Mouse (Mus musculus) stomach, embryonic 14.5 days (tissue): Measurements from ENCODE around the gene Kiss1r. TPM values are rescaled to one million over a fixed set of nuclear protein-coding genes. Genes with fewer than 3 reads are reported as not detected.

Source experiments
- polyA plus RNA-seq: library from polyadenylated mRNA; unstranded; fragments of >200 nt; fragmentation: Nextera tagmentation; extraction: Ambion mirVana; gene quantifications from 2 replicates; pipeline ENCODE4 v1.2.1, GENCODE M21; 2014

Kiss1r gene
- polyA plus RNA-seq, 1 experiment from 2014 or later, result 1.0 TPM

Other genes with a start within 250 kb of the Kiss1r start
- gene Tpgs1, start 247.6 kb upstream of the Kiss1r start, polyA plus RNA-seq, result 64.5 and 64.8 TPM in 2 replicates
- 88.7 and 93.6 TPM in 2 replicates for gene Cdc34, start 234.8 kb upstream of the Kiss1r start, polyA plus RNA-seq
- gene Gzmm, start 228.0 kb upstream of the Kiss1r start, polyA plus RNA-seq, result 1.0 and 1.6 TPM in 2 replicates
- gene Bsg, start 212.5 kb upstream of the Kiss1r start, polyA plus RNA-seq, result 871 and 937 TPM in 2 replicates
- gene Hcn2, start 200.3 kb upstream of the Kiss1r start, polyA plus RNA-seq, result 0.10 and 0.25 TPM in 2 replicates
- gene Polrmt, start 170.4 kb upstream of the Kiss1r start, polyA plus RNA-seq, result 26.3 and 31.8 TPM in 2 replicates
- 0.29 and 0.39 TPM in 2 replicates for gene Fgf22, start 161.9 kb upstream of the Kiss1r start, polyA plus RNA-seq
- gene Rnf126, start 150.0 kb upstream of the Kiss1r start, polyA plus RNA-seq, result 72.1 and 77.3 TPM in 2 replicates
- gene Fstl3, start 139.7 kb upstream of the Kiss1r start, polyA plus RNA-seq, result 8.7 and 9.0 TPM in 2 replicates
- gene Prss57, start 126.0 kb upstream of the Kiss1r start, polyA plus RNA-seq, result not detected in 2 replicates
- 67.0 and 78.0 TPM in 2 replicates for gene Palm, start 123.4 kb upstream of the Kiss1r start, polyA plus RNA-seq
- 27.6 and 33.1 TPM in 2 replicates for gene Misp, start 96.0 kb upstream of the Kiss1r start, polyA plus RNA-seq
- gene Ptbp1, start 62.5 kb upstream of the Kiss1r start, polyA plus RNA-seq, result 237 and 275 TPM in 2 replicates
- 2.9 and 5.6 TPM in 2 replicates for gene Prtn3, start 42.5 kb upstream of the Kiss1r start, polyA plus RNA-seq
- gene Plppr3, start 42.3 kb upstream of the Kiss1r start, polyA plus RNA-seq, result 41.3 and 51.7 TPM in 2 replicates
- gene Elane, start 30.7 kb upstream of the Kiss1r start, polyA plus RNA-seq, result 0.88 and 3.3 TPM in 2 replicates
- gene Cfd, start 26.1 kb upstream of the Kiss1r start, polyA plus RNA-seq, result not detected in 2 replicates
- gene Med16, start 8.0 kb upstream of the Kiss1r start, polyA plus RNA-seq, result 43.4 and 46.4 TPM in 2 replicates
- gene Gm26602, start 6.1 kb upstream of the Kiss1r start, polyA plus RNA-seq, result 5.3 TPM in 1 of 2 replicates, not detected in the other
- 143 and 151 TPM in 2 replicates for gene R3hdm4, start 4.2 kb downstream of the Kiss1r start, polyA plus RNA-seq
- 12.7 and 14.0 TPM in 2 replicates for gene Arid3a, start 10.1 kb downstream of the Kiss1r start, polyA plus RNA-seq
- gene Wdr18, start 43.2 kb downstream of the Kiss1r start, polyA plus RNA-seq, result 97.2 and 107 TPM in 2 replicates
- 0.32 and 0.36 TPM in 2 replicates for gene Grin3b, start 53.7 kb downstream of the Kiss1r start, polyA plus RNA-seq
- gene Tmem259, start 67.4 kb downstream of the Kiss1r start, polyA plus RNA-seq, result 15.6 and 16.7 TPM in 2 replicates
- 397 and 424 TPM in 2 replicates for gene Cnn2, start 71.6 kb downstream of the Kiss1r start, polyA plus RNA-seq
- gene Abca7, start 79.5 kb downstream of the Kiss1r start, polyA plus RNA-seq, result 3.2 and 3.6 TPM in 2 replicates
- gene Arhgap45, start 99.7 kb downstream of the Kiss1r start, polyA plus RNA-seq, result 5.1 and 5.7 TPM in 2 replicates
- gene Polr2e, start 122.8 kb downstream of the Kiss1r start, polyA plus RNA-seq, result 220 TPM in 2 replicates
- 434 and 466 TPM in 2 replicates for gene Gpx4, start 130.2 kb downstream of the Kiss1r start, polyA plus RNA-seq
- 13.2 and 15.7 TPM in 2 replicates for gene Sbno2, start 188.6 kb downstream of the Kiss1r start, polyA plus RNA-seq
- 25.2 and 25.9 TPM in 2 replicates for gene Stk11, start 198.8 kb downstream of the Kiss1r start, polyA plus RNA-seq
- gene Atp5d, start 221.7 kb downstream of the Kiss1r start, polyA plus RNA-seq, result 481 and 531 TPM in 2 replicates
- 7.5 and 10.1 TPM in 2 replicates for gene Cbarp, start 223.9 kb downstream of the Kiss1r start, polyA plus RNA-seq
- 29.3 and 32.1 TPM in 2 replicates for gene Midn, start 231.3 kb downstream of the Kiss1r start, polyA plus RNA-seq
- gene Cirbp, start 249.0 kb downstream of the Kiss1r start, polyA plus RNA-seq, result 92.7 and 105 TPM in 2 replicates